Mouse (Mus musculus): ENCODE data around the gene Mymx. TPM values are rescaled to one million over a fixed set of nuclear protein-coding genes. Genes with fewer than 3 reads are reported as not detected.

The Mymx gene
- polyA plus RNA-seq, 1 experiment from 2014 or later: not detected

GRCm38 (mm10) chr17:45597787-45598186 lies 4.1 kb downstream of the Mymx start:
- Histone ChIP-seq H3K27me3 (replicated peaks; ENCODE audit: insufficient read depth, low read length) (no peaks in the 10 kb centered on the region), H3K4me2 (replicated peaks; ENCODE audit: low read depth, low read length) (no peak overlapping the region), H3K4me3 (ENCODE audit: low read depth, low read length) (no peak overlapping the region), H3K36me3 (ENCODE audit: insufficient read depth, low read length) (no peaks in the 10 kb centered on the region), H3K9ac (replicated peaks; ENCODE audit: low read depth) (no peak overlapping the region), H3K27ac (ENCODE audit: low read length) (no peak overlapping the region), H3K9me3 (ENCODE audit: low read length) (no peaks in the 10 kb centered on the region), H3K4me1 (ENCODE audit: insufficient read depth, low read depth, low read length) (peaks cover 38% of the 10 kb centered on the region)
- DNase-seq (ENCODE audit: low spot score) (peak; percentile 79), ATAC-seq (peak; percentile 32)
- TF ChIP-seq EP300 (IDR thresholded peaks at IDR 0.05) (no peak), CTCF (IDR thresholded peaks at IDR 0.05) (no peak)
- 31% methylated on average over 3 of the region's 3 CpGs for WGBS

GRCm38 (mm10) chr17:45596631-45597396 lies 5.1 kb downstream of the Mymx start:
- no peak overlapping the region for H3K9ac ChIP-seq (replicated peaks; ENCODE audit: low read depth)
- 30% methylated on average over 11 of the region's 11 CpGs for WGBS
- no peaks in the 10 kb centered on the region for H3K27me3 ChIP-seq (replicated peaks; ENCODE audit: insufficient read depth, low read length)
- no peaks in the 10 kb centered on the region for H3K36me3 ChIP-seq (ENCODE audit: insufficient read depth, low read length)
- H3K4me2 ChIP-seq (replicated peaks; ENCODE audit: low read depth, low read length): no peak overlapping the region
- H3K4me3 ChIP-seq (ENCODE audit: low read depth, low read length): no peak overlapping the region
- peaks cover 45% of the 10 kb centered on the region for H3K4me1 ChIP-seq (ENCODE audit: insufficient read depth, low read depth, low read length)
- ATAC-seq: peak; percentile 61
- peak overlapping the region; percentile 62; the same call in 1 of the 2 replicates for H3K27ac ChIP-seq (ENCODE audit: low read length)
- TF ChIP-seq EP300 (IDR thresholded peaks at IDR 0.05) (no peak), CTCF (IDR thresholded peaks at IDR 0.05) (peak; percentile 87)
- DNase-seq (ENCODE audit: low spot score): peak; percentile 80
- H3K9me3 ChIP-seq (ENCODE audit: low read length): no peaks in the 10 kb centered on the region

- no peak for DNase-seq (ENCODE audit: low spot score)
- Histone ChIP-seq H3K27ac (ENCODE audit: low read length) (0 out of 2 replicates have a peak overlapping the region, but pooled peaks have one; percentile 7), H3K36me3 (ENCODE audit: insufficient read depth, low read length) (no peaks in the 10 kb centered on the region), H3K9me3 (ENCODE audit: low read length) (no peaks in the 10 kb centered on the region), H3K27me3 (replicated peaks; ENCODE audit: insufficient read depth, low read length) (no peaks in the 10 kb centered on the region), H3K9ac (replicated peaks; ENCODE audit: low read depth) (peak overlapping the region; percentile 42; the same call in 1 of the 2 replicates), H3K4me3 (ENCODE audit: low read depth, low read length) (peak overlapping the region; percentile 54), H3K4me1 (ENCODE audit: insufficient read depth, low read depth, low read length) (peaks cover 53% of the 10 kb centered on the region), H3K4me2 (replicated peaks; ENCODE audit: low read depth, low read length) (peak overlapping the region; percentile 97)
- TF ChIP-seq EP300 (IDR thresholded peaks at IDR 0.05): no peak
- 12% methylated on average over 23 of the region's 23 CpGs for WGBS
- ATAC-seq: no peak
Observed at GRCm38 (mm10) chr17:45595736-45596390, 6.0 kb downstream of the Mymx start.

GRCm38 (mm10) chr17:45594881-45595735 lies 6.8 kb downstream of the Mymx start:
- ATAC-seq (peak; percentile 57), DNase-seq (ENCODE audit: low spot score) (peak; percentile 78)
- Histone ChIP-seq H3K4me3 (ENCODE audit: low read depth, low read length) (peak overlapping the region; percentile 54), H3K4me2 (replicated peaks; ENCODE audit: low read depth, low read length) (peak overlapping the region; percentile 97), H3K27ac (ENCODE audit: low read length) (peak overlapping the region; percentile 7; the same call in 1 of the 2 replicates), H3K9ac (replicated peaks; ENCODE audit: low read depth) (peak overlapping the region; percentile 42), H3K4me1 (ENCODE audit: insufficient read depth, low read depth, low read length) (peaks cover 53% of the 10 kb centered on the region), H3K27me3 (replicated peaks; ENCODE audit: insufficient read depth, low read length) (no peaks in the 10 kb centered on the region), H3K9me3 (ENCODE audit: low read length) (no peaks in the 10 kb centered on the region), H3K36me3 (ENCODE audit: insufficient read depth, low read length) (no peaks in the 10 kb centered on the region)
- WGBS: under 1% methylated on average over 55 of the region's 58 CpGs
- TF ChIP-seq CTCF (IDR thresholded peaks at IDR 0.05) (0 out of 2 replicates have a peak, but pooled peaks have one; percentile 3), EP300 (IDR thresholded peaks at IDR 0.05) (no peak)

- ATAC-seq (no peak), DNase-seq (ENCODE audit: low spot score) (no peak)
- Histone ChIP-seq H3K4me1 (ENCODE audit: insufficient read depth, low read depth, low read length) (peaks cover 52% of the 10 kb centered on the region), H3K9me3 (ENCODE audit: low read length) (no peaks in the 10 kb centered on the region), H3K27ac (ENCODE audit: low read length) (no peak overlapping the region), H3K27me3 (replicated peaks; ENCODE audit: insufficient read depth, low read length) (no peaks in the 10 kb centered on the region), H3K4me2 (replicated peaks; ENCODE audit: low read depth, low read length) (peak overlapping the region; percentile 97), H3K9ac (replicated peaks; ENCODE audit: low read depth) (0 out of 2 replicates have a peak overlapping the region, but pooled peaks have one; percentile 8), H3K4me3 (ENCODE audit: low read depth, low read length) (peak overlapping the region; percentile 12; the same call in 1 of the 2 replicates), H3K36me3 (ENCODE audit: insufficient read depth, low read length) (no peaks in the 10 kb centered on the region)
- TF ChIP-seq CTCF (IDR thresholded peaks at IDR 0.05) (no peak), EP300 (IDR thresholded peaks at IDR 0.05) (no peak)
- WGBS: 49% methylated on average over 8 of the region's 8 CpGs
Observed at GRCm38 (mm10) chr17:45594195-45594594, 7.7 kb downstream of the Mymx start.

Measured in lung, postnatal 0 days (tissue).